Mouse (Mus musculus): Measurements from ENCODE around the gene Rap2b.

- TF ChIP-seq CTCF (IDR thresholded peaks at IDR 0.05; ENCODE audit: extremely low read depth, insufficient read length, insufficient replicate concordance, low read depth, low read length) (no peak), POLR2A (IDR thresholded peaks at IDR 0.05; ENCODE audit: low read depth, low read length) (no peak)
These were observed 4.4 kb downstream of the Rap2b start, which contains the start of gene B430305J03Rik for GRCm38 (mm10) chr3:61365779-61366373.
